Mouse (Mus musculus): ENCODE results near the gene 1700012P22Rik. TPM values are rescaled to one million over a fixed set of nuclear protein-coding genes. Genes with fewer than 3 reads are reported as not detected.
A peak's percentile ranks its signal among the peaks of the same experiment; 100 is the strongest.

1700012P22Rik gene
- not detected for total RNA-seq (2021)

GRCm38 (mm10) chr4:144438672-144439071 is at the start of gene 1700012P22Rik:
TSS of gene 1700012P22Rik (minus strand) at chr4:144438772.
- intact Hi-C loops (cut with DNase I), result no loop called here

GRCm38 (mm10) chr4:144468091-144468490 is 29.5 kb upstream of the 1700012P22Rik start:
- intact Hi-C loops (cut with DNase I), result no loop called here
- DNase-seq, result no peak

More at GRCm38 (mm10) chr4:144438672-144439071, at the start of gene 1700012P22Rik:
- DNase-seq, result no peak

GRCm38 (mm10) chr4:144465206-144465605 is 26.6 kb upstream of the 1700012P22Rik start:
- no peak for DNase-seq

GRCm38 (mm10) chr4:144463656-144464055 is 25.1 kb upstream of the 1700012P22Rik start, which contains the start of gene Aadacl3:
TSS of gene Aadacl3 (minus strand) at chr4:144463756.
- intact Hi-C loops (cut with DNase I), result no loop called here
- no peak for DNase-seq

More at GRCm38 (mm10) chr4:144465206-144465605, 26.6 kb upstream of the 1700012P22Rik start:
- intact Hi-C loops (cut with DNase I), result no loop called here

GRCm38 (mm10) chr4:144453217-144453616 is 14.6 kb upstream of the 1700012P22Rik start, which contains the start of gene Gm9944:
TSS of gene Gm9944 (minus strand) at chr4:144453317.
- no peak for DNase-seq
- intact Hi-C loops (cut with DNase I), result no loop called here

GRCm38 (mm10) chr4:144448546-144448945 is 10.0 kb upstream of the 1700012P22Rik start:
- intact Hi-C loops (cut with DNase I), result no loop called here
- no peak for DNase-seq

GRCm38 (mm10) chr4:144441582-144441981 is 3.0 kb upstream of the 1700012P22Rik start:
- intact Hi-C loops (cut with DNase I), result no loop called here
- no peak for DNase-seq

- no peak for DNase-seq
- intact Hi-C loops (cut with DNase I), result no loop called here
These were observed 2.5 kb upstream of the 1700012P22Rik start for GRCm38 (mm10) chr4:144441095-144441494.

- no peak for DNase-seq
- intact Hi-C loops (cut with DNase I), result no loop called here
These were observed 5.4 kb downstream of the 1700012P22Rik start for GRCm38 (mm10) chr4:144433216-144433615.

- intact Hi-C loops (cut with DNase I), result no loop called here
- DNase-seq, result no peak
These were observed 7.8 kb downstream of the 1700012P22Rik start for GRCm38 (mm10) chr4:144430723-144431122.

GRCm38 (mm10) chr4:144428868-144429267 is 9.7 kb downstream of the 1700012P22Rik start:
- intact Hi-C loops (cut with DNase I), result no loop called here

GRCm38 (mm10) chr4:144424590-144424989 is 14.0 kb downstream of the 1700012P22Rik start:
- intact Hi-C loops (cut with DNase I), result no loop called here
- no peak for DNase-seq

More at GRCm38 (mm10) chr4:144428868-144429267, 9.7 kb downstream of the 1700012P22Rik start:
- peak; percentile 6 to 22 for DNase-seq

GRCm38 (mm10) chr4:144420644-144421043 is 17.9 kb downstream of the 1700012P22Rik start:
- intact Hi-C loops (cut with DNase I), result no loop called here
- no peak for DNase-seq

GRCm38 (mm10) chr4:144408290-144408689 is 30.3 kb downstream of the 1700012P22Rik start, which contains the start of gene Pramef12:
TSS of gene Pramef12 (minus strand) at chr4:144408464.
- intact Hi-C loops (cut with DNase I), result no loop called here
- no peak for DNase-seq

GRCm38 (mm10) chr4:144406261-144406660 is 32.3 kb downstream of the 1700012P22Rik start:
- intact Hi-C loops (cut with DNase I), result no loop called here
- no peak for DNase-seq

GRCm38 (mm10) chr4:144404456-144405086 is 34.0 kb downstream of the 1700012P22Rik start:
- intact Hi-C loops (cut with DNase I), result no loop called here
- DNase-seq, result peak; percentile 26 to 38

GRCm38 (mm10) chr4:144402712-144403111 is 35.9 kb downstream of the 1700012P22Rik start:
- intact Hi-C loops (cut with DNase I), result no loop called here
- DNase-seq, result no peak

GRCm38 (mm10) chr4:144396316-144396715 is 42.3 kb downstream of the 1700012P22Rik start:
- intact Hi-C loops (cut with DNase I), result no loop called here

GRCm38 (mm10) chr4:144377911-144378310 is 60.7 kb downstream of the 1700012P22Rik start, which contains the start of gene Pramef20:
TSS of gene Pramef20 (minus strand) at chr4:144377933.
- intact Hi-C loops (cut with DNase I), result no loop called here
- no peak for DNase-seq

More at GRCm38 (mm10) chr4:144396316-144396715, 42.3 kb downstream of the 1700012P22Rik start:
- no peak for DNase-seq

Measured in heart, postnatal 10 days (tissue).